Mouse (Mus musculus): ENCODE measurements at regions not wholly inside any gene's neighbourhood (a gene's known extent, or its start where the extent isn't known, plus 50 kb on each side); places are given as distances from the start of the nearest gene placed in this dataset.

- DNase-seq (ENCODE audit: low spot score in 2 of 2): no peak
These were observed 148.0 kb upstream of the Klf14 start for GRCm38 (mm10) chr6:31106856-31107359.

GRCm38 (mm10) chr6:31107360-31107759, 148.5 kb upstream of the Klf14 start:
- DNase-seq (ENCODE audit: low spot score in 2 of 2): no peak

GRCm38 (mm10) chr6:31107916-31108685, 149.2 kb upstream of the Klf14 start:
- DNase-seq (ENCODE audit: low spot score in 2 of 2): no peak

- no peak for DNase-seq (ENCODE audit: low spot score in 2 of 2)
These were observed 150.7 kb upstream of the Klf14 start for GRCm38 (mm10) chr6:31109604-31110003.

GRCm38 (mm10) chr6:31112293-31113077, 153.6 kb upstream of the Klf14 start:
- DNase-seq (ENCODE audit: low spot score in 2 of 2): no peak

GRCm38 (mm10) chr6:31113558-31114326, 154.9 kb upstream of the Klf14 start:
- peak in 1 of 2 experiments; percentile 63 for DNase-seq (ENCODE audit: low spot score in 2 of 2)

GRCm38 (mm10) chr6:31114336-31115335, 155.8 kb upstream of the Klf14 start:
- no peak for DNase-seq (ENCODE audit: low spot score in 2 of 2)

GRCm38 (mm10) chr6:31115566-31115965, 156.7 kb upstream of the Klf14 start:
- DNase-seq (ENCODE audit: low spot score in 2 of 2): no peak

- DNase-seq (ENCODE audit: low spot score in 2 of 2): no peak
These were observed 157.5 kb upstream of the Klf14 start for GRCm38 (mm10) chr6:31116365-31116764.

- DNase-seq (ENCODE audit: low spot score in 2 of 2): no peak
These were observed 158.8 kb upstream of the Klf14 start for GRCm38 (mm10) chr6:31117666-31118065.

- DNase-seq (ENCODE audit: low spot score in 2 of 2): no peak
These were observed 162.1 kb upstream of the Klf14 start for GRCm38 (mm10) chr6:31121008-31121407.

GRCm38 (mm10) chr6:31122895-31123294, 164.0 kb upstream of the Klf14 start:
- DNase-seq (ENCODE audit: low spot score in 2 of 2): no peak

GRCm38 (mm10) chr6:31123342-31123990, 164.6 kb upstream of the Klf14 start:
- no peak for DNase-seq (ENCODE audit: low spot score in 2 of 2)

GRCm38 (mm10) chr6:31124076-31124475, 165.2 kb upstream of the Klf14 start:
- no peak for DNase-seq (ENCODE audit: low spot score in 2 of 2)

- no peak for DNase-seq (ENCODE audit: low spot score in 2 of 2)
These were observed 166.0 kb upstream of the Klf14 start for GRCm38 (mm10) chr6:31124872-31125271.

- no peak for DNase-seq (ENCODE audit: low spot score in 2 of 2)
These were observed 166.6 kb upstream of the Klf14 start for GRCm38 (mm10) chr6:31125328-31126118.

GRCm38 (mm10) chr6:31126131-31126871, 167.4 kb upstream of the Klf14 start:
- DNase-seq (ENCODE audit: low spot score in 2 of 2): no peak

GRCm38 (mm10) chr6:31129170-31129569, 170.3 kb upstream of the Klf14 start:
- no peak for DNase-seq (ENCODE audit: low spot score in 2 of 2)

- no peak for DNase-seq (ENCODE audit: low spot score in 2 of 2)
These were observed 171.1 kb upstream of the Klf14 start for GRCm38 (mm10) chr6:31129987-31130386.
